Mouse (Mus musculus): Measurements from ENCODE around the gene Vmn1r7.

DNA sequence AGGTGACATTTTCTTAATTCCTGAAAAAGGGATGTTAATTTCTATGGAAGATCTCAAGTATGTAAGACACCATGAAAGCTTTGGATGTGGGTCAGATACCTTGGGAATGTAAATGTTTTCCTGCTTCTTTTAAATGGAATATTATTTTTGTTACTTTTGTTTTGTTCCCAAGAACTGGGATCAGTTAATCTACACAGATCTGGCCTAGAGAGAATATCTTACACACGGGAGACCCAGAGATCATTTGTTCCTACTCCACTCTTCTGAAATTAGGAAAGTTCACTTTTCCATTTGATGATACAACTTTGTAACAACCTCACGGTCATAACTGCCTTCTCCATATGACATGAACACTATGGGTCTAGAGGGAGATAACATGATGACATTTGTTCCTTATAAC is 41.4 kb upstream of the Vmn1r7 start, which contains the start of gene Vmn1r9:
- TF ChIP-seq CTCF (IDR thresholded peaks at IDR 0.05; ENCODE audit: borderline replicate concordance, insufficient read depth, low read depth, low read length) = no peak
- no peak for TF ChIP-seq POLR2A (IDR thresholded peaks at IDR 0.05; ENCODE audit: borderline replicate concordance, insufficient read depth, low read length)

Measured in cerebellum, adult 2 months (tissue).